Mouse (Mus musculus) small intestine, adult 2 months (tissue): Measurements from ENCODE around the gene Pms1.

ENCODE experiments used
- CTCF ChIP-seq: fragments of 200-500 bp; IDR thresholded peaks from 2 replicates; pipeline ENCODE4 v1.5.1; 2012; ENCODE audit warnings: low read depth, mild to moderate bottlenecking, control low read depth, inconsistent platforms, low read length, moderate library complexity, mixed read lengths; ENCODE audit not compliant: insufficient replicate concordance, insufficient read length; ENCODE audit errors: extremely low read depth
- POLR2A ChIP-seq: fragments of 200-500 bp; IDR thresholded peaks from 2 replicates; pipeline ENCODE4 v1.6.1; 2012; ENCODE audit warnings: low read depth, mild to moderate bottlenecking, control low read depth, inconsistent platforms, low read length, moderate library complexity

- TF ChIP-seq CTCF, result no peak
- TF ChIP-seq POLR2A, result no peak
These were observed 102.3 kb downstream of the Pms1 start for GRCm38 (mm10) chr1:53194536-53194935.
